Mouse (Mus musculus) MEL (cell line): ENCODE data around the gene Fxr2. TPM values are rescaled to one million over a fixed set of nuclear protein-coding genes. Genes with fewer than 3 reads are reported as not detected.

ENCODE experiments used
- DNase-seq: peaks from one replicate; pipeline ENCODE4 v3.0.0; 2011; ENCODE audit warnings: low read depth, low spot score
- H3K27ac ChIP-seq: 2 replicates; pipeline ENCODE4 v1.5.1; 2012; ENCODE audit warnings: low read depth, mild to moderate bottlenecking, control low read depth, low read length, moderate library complexity; ENCODE audit not compliant: control insufficient read depth
- H3K27me3 ChIP-seq, 2 experiments: fragments of 150-350 bp in 1 of 2; sonication (generic) in 1 of 2; 2 replicates each; pipeline ENCODE4 v1.6.1; 2012; ENCODE audit warnings: low read length in 2 of 2, mild to moderate bottlenecking in 2 of 2, improper control_type of control experiment in 1 of 2, moderate library complexity in 1 of 2; ENCODE audit not compliant: insufficient read depth in 2 of 2, control insufficient read depth in 1 of 2
- H3K36me3 ChIP-seq, 2 experiments: 2 replicates each; pipeline ENCODE4 v1.6.1; 2012 to 2014; ENCODE audit warnings: low read length in 2 of 2, improper control_type of control experiment in 1 of 2, inconsistent platforms in 1 of 2, mild to moderate bottlenecking in 1 of 2; ENCODE audit not compliant: insufficient read depth in 2 of 2, control insufficient read depth in 1 of 2
- H3K4me1 ChIP-seq, 2 experiments: fragments of 150-350 bp in 1 of 2; sonication (generic) in 1 of 2; 2 replicates each; pipeline ENCODE4 v1.6.1; 2012; ENCODE audit warnings: low read length in 2 of 2, improper control_type of control experiment in 1 of 2, mild to moderate bottlenecking in 1 of 2; ENCODE audit not compliant: insufficient read depth in 2 of 2, control insufficient read depth in 1 of 2
- H3K4me3 ChIP-seq, 2 experiments: fragments of 150-350 bp in 1 of 2; sonication (generic) in 1 of 2; 2 replicates each; pipeline ENCODE4 v1.5.1; 2012; ENCODE audit warnings: low read depth in 2 of 2, low read length in 2 of 2, mild to moderate bottlenecking in 2 of 2, moderate library complexity in 2 of 2, control low read depth in 1 of 2, improper control_type of control experiment in 1 of 2; ENCODE audit not compliant: control insufficient read depth in 1 of 2, insufficient read depth in 1 of 2
- H3K79me2 ChIP-seq: 2 replicates; pipeline ENCODE4 v1.6.1; 2012; ENCODE audit warnings: mild to moderate bottlenecking, low read length, moderate library complexity; ENCODE audit not compliant: control insufficient read depth, poor library complexity, insufficient read depth
- H3K9ac ChIP-seq: 2 replicates; pipeline ENCODE4 v1.6.1; 2012; ENCODE audit warnings: low read depth, mild to moderate bottlenecking, control low read depth, low read length, moderate library complexity; ENCODE audit not compliant: control insufficient read depth, poor library complexity, severe bottlenecking
- H3K9me3 ChIP-seq: fragments of 150-350 bp; sonication (generic); replicated peaks from 2 replicates; pipeline ENCODE4 v1.6.1; 2012; ENCODE audit warnings: mild to moderate bottlenecking, low read length, improper control_type of control experiment, moderate library complexity; ENCODE audit not compliant: insufficient read depth
- CHD1 ChIP-seq: IDR thresholded peaks from 2 replicates; pipeline ENCODE4 v1.6.1; 2012; ENCODE audit warnings: low read depth, mild to moderate bottlenecking, inconsistent platforms, low read length, improper control_type of control experiment
- CTCF ChIP-seq, 3 experiments: IDR thresholded peaks in 2 of 3; conservative IDR thresholded peaks in 1 of 3; 2 replicates each; pipeline ENCODE4 v1.5.1; 2011 to 2012; ENCODE audit warnings: low read length in 3 of 3, low read depth in 2 of 3, mild to moderate bottlenecking in 2 of 3, improper control_type of control experiment in 1 of 3, inconsistent platforms in 1 of 3, mixed read lengths in 1 of 3, moderate library complexity in 1 of 3; ENCODE audit not compliant: control insufficient read depth in 1 of 3, insufficient read depth in 1 of 3, poor library complexity in 1 of 3, severe bottlenecking in 1 of 3
- E2F4 ChIP-seq: IDR thresholded peaks from 2 replicates; pipeline ENCODE4 v1.6.1; 2011; ENCODE audit warnings: low read depth, low read length, improper control_type of control experiment, borderline replicate concordance
- ELF1 ChIP-seq: IDR thresholded peaks from 2 replicates; pipeline ENCODE4 v1.6.1; 2014; ENCODE audit warnings: low read depth, mild to moderate bottlenecking, inconsistent platforms, low read length, improper control_type of control experiment, moderate library complexity
- EP300 ChIP-seq, 2 experiments: IDR thresholded peaks; 2 replicates each; pipeline ENCODE4 v1.6.1; 2011; ENCODE audit warnings: improper control_type of control experiment in 2 of 2, low read length in 2 of 2, low read depth in 1 of 2, mild to moderate bottlenecking in 1 of 2
- ETS1 ChIP-seq: IDR thresholded peaks from 2 replicates; pipeline ENCODE4 v1.6.1; 2012; ENCODE audit warnings: low read depth, mild to moderate bottlenecking, inconsistent platforms, low read length, improper control_type of control experiment, moderate library complexity
- GABPA ChIP-seq: IDR thresholded peaks from 2 replicates; pipeline ENCODE4 v1.6.1; 2012; ENCODE audit warnings: low read depth, mild to moderate bottlenecking, inconsistent platforms, low read length, improper control_type of control experiment, moderate library complexity
- GATA1 ChIP-seq: IDR thresholded peaks from 2 replicates; pipeline ENCODE4 v1.6.1; 2011; ENCODE audit warnings: low read depth, low read length, improper control_type of control experiment
- HCFC1 ChIP-seq: IDR thresholded peaks from 2 replicates; pipeline ENCODE4 v1.6.1; 2012; ENCODE audit warnings: low read depth, mild to moderate bottlenecking, inconsistent platforms, low read length, improper control_type of control experiment, moderate library complexity
- JUND ChIP-seq: IDR thresholded peaks from 2 replicates; pipeline ENCODE4 v1.6.1; 2011; ENCODE audit warnings: low read depth, mild to moderate bottlenecking, improper control_type of control experiment, low read length
- KAT2A ChIP-seq: conservative IDR thresholded peaks from 2 replicates; pipeline ENCODE4 v1.6.1; 2012; ENCODE audit warnings: low read depth, low read length, improper control_type of control experiment, inconsistent platforms
- MAFK ChIP-seq: IDR thresholded peaks from 2 replicates; pipeline ENCODE4 v1.6.1; 2011; ENCODE audit warnings: low read depth, mild to moderate bottlenecking, low read length, improper control_type of control experiment, borderline replicate concordance
- MAZ ChIP-seq: IDR thresholded peaks from 2 replicates; pipeline ENCODE4 v1.6.1; 2012; ENCODE audit warnings: low read depth, mild to moderate bottlenecking, inconsistent platforms, low read length, improper control_type of control experiment
- MEF2A ChIP-seq: IDR thresholded peaks from 2 replicates; pipeline ENCODE4 v1.6.1; 2014; ENCODE audit warnings: low read depth, mild to moderate bottlenecking, inconsistent platforms, low read length, improper control_type of control experiment; ENCODE audit not compliant: poor library complexity, insufficient replicate concordance, severe bottlenecking; ENCODE audit errors: extremely low read depth
- MXI1 ChIP-seq: IDR thresholded peaks from 2 replicates; pipeline ENCODE4 v1.6.1; 2011; ENCODE audit warnings: mild to moderate bottlenecking, low read depth, low read length, improper control_type of control experiment
- MYB ChIP-seq: IDR thresholded peaks from 2 replicates; pipeline ENCODE4 v1.6.1; 2011; ENCODE audit warnings: mild to moderate bottlenecking, low read depth, low read length, improper control_type of control experiment
- MYC ChIP-seq: IDR thresholded peaks from 2 replicates; pipeline ENCODE4 v1.6.1; 2011; ENCODE audit warnings: low read depth, mild to moderate bottlenecking, low read length, improper control_type of control experiment, moderate library complexity
- NELFE ChIP-seq: IDR thresholded peaks from 2 replicates; pipeline ENCODE4 v1.6.1; 2011; ENCODE audit warnings: low read depth, low read length, improper control_type of control experiment
- NRF1 ChIP-seq: IDR thresholded peaks from 2 replicates; pipeline ENCODE4 v1.6.1; 2014; ENCODE audit warnings: low read depth, mild to moderate bottlenecking, inconsistent platforms, low read length, improper control_type of control experiment, moderate library complexity; ENCODE audit not compliant: poor library complexity, insufficient read depth, severe bottlenecking
- POLR2A ChIP-seq, 2 experiments: IDR thresholded peaks; 2 replicates each; pipeline ENCODE4 v1.6.1; 2011 to 2012; ENCODE audit warnings: low read length in 2 of 2, mild to moderate bottlenecking in 2 of 2, control low read depth in 1 of 2, improper control_type of control experiment in 1 of 2, low read depth in 1 of 2, moderate library complexity in 1 of 2; ENCODE audit not compliant: control insufficient read depth in 1 of 2, insufficient read depth in 1 of 2, poor library complexity in 1 of 2
- POLR2AphosphoS2 ChIP-seq: IDR thresholded peaks from 2 replicates; pipeline ENCODE4 v1.6.1; 2011; ENCODE audit warnings: low read length, improper control_type of control experiment
- POLR2AphosphoS5 ChIP-seq: IDR thresholded peaks from 2 replicates; pipeline ENCODE4 v1.6.1; 2012; ENCODE audit warnings: low read depth, borderline replicate concordance, mild to moderate bottlenecking, inconsistent platforms, low read length, moderate library complexity, mixed read lengths
- RAD21 ChIP-seq: IDR thresholded peaks from 2 replicates; pipeline ENCODE4 v1.6.1; 2011; ENCODE audit warnings: mild to moderate bottlenecking, low read depth, low read length, improper control_type of control experiment
- RCOR1 ChIP-seq: IDR thresholded peaks from 2 replicates; pipeline ENCODE4 v1.6.1; 2012; ENCODE audit warnings: low read depth, mild to moderate bottlenecking, inconsistent platforms, low read length, improper control_type of control experiment
- SIN3A ChIP-seq: IDR thresholded peaks from 2 replicates; pipeline ENCODE4 v1.6.1; 2012; ENCODE audit warnings: low read length, improper control_type of control experiment, inconsistent platforms
- SMC3 ChIP-seq: IDR thresholded peaks from 2 replicates; pipeline ENCODE4 v1.6.1; 2011; ENCODE audit warnings: low read depth, low read length, improper control_type of control experiment
- TAL1 ChIP-seq: IDR thresholded peaks from 2 replicates; pipeline ENCODE4 v1.6.1; 2012; ENCODE audit warnings: mild to moderate bottlenecking, inconsistent platforms, low read length, moderate library complexity, mixed read lengths
- TBP ChIP-seq: IDR thresholded peaks from 2 replicates; pipeline ENCODE4 v1.8.0; 2011; ENCODE audit warnings: low read depth, low read length, improper control_type of control experiment
- TCF12 ChIP-seq: IDR thresholded peaks from 2 replicates; pipeline ENCODE4 v1.6.1; 2014; ENCODE audit warnings: low read depth, mild to moderate bottlenecking, inconsistent platforms, low read length, improper control_type of control experiment, moderate library complexity
- UBTF ChIP-seq: IDR thresholded peaks from 2 replicates; pipeline ENCODE4 v1.6.1; 2012; ENCODE audit warnings: low read depth, mild to moderate bottlenecking, inconsistent platforms, low read length, improper control_type of control experiment, moderate library complexity, borderline replicate concordance; ENCODE audit not compliant: insufficient read depth
- USF1 ChIP-seq: IDR thresholded peaks from 2 replicates; pipeline ENCODE4 v1.6.1; 2014; ENCODE audit warnings: low read depth, mild to moderate bottlenecking, inconsistent platforms, low read length, improper control_type of control experiment, moderate library complexity
- ZKSCAN1 ChIP-seq: IDR thresholded peaks from 2 replicates; pipeline ENCODE4 v1.6.1; 2012; ENCODE audit warnings: low read depth, mild to moderate bottlenecking, inconsistent platforms, low read length, improper control_type of control experiment, moderate library complexity
- ZMIZ1 ChIP-seq: IDR thresholded peaks from 2 replicates; pipeline ENCODE4 v1.6.1; 2012; ENCODE audit warnings: low read depth, mild to moderate bottlenecking, inconsistent platforms, low read length, improper control_type of control experiment, moderate library complexity
- ZNF384 ChIP-seq: IDR thresholded peaks from 2 replicates; pipeline ENCODE4 v1.6.1; 2012; ENCODE audit warnings: low read depth, mild to moderate bottlenecking, inconsistent platforms, low read length, improper control_type of control experiment
- polyA plus RNA-seq, 2 experiments: library from polyadenylated mRNA; stranded (reverse) in 1 of 2; unstranded in 1 of 2; fragments of >175 nt in 1 of 2; fragments of >200 nt in 1 of 2; gene quantifications; 2 replicates each; pipeline versions ENCODE4 v1.2.1 to v1.2.4; 2012; ENCODE audit warnings: low replicate concordance in 2 of 2, low read depth in 1 of 2; ENCODE audit not compliant: insufficient read length in 2 of 2, insufficient read depth in 1 of 2, missing spikeins in 1 of 2
- total RNA-seq: library from RNA; depleted of rRNA; stranded (reverse); fragments of 300-350 nt; gene quantifications from 2 replicates; pipeline ENCODE4 v1.2.3, GENCODE M21; 2012

The Fxr2 gene
- total and polyA plus RNA-seq, 3 experiments = 95.1 to 97.6 TPM; not detected in 1

DNA sequence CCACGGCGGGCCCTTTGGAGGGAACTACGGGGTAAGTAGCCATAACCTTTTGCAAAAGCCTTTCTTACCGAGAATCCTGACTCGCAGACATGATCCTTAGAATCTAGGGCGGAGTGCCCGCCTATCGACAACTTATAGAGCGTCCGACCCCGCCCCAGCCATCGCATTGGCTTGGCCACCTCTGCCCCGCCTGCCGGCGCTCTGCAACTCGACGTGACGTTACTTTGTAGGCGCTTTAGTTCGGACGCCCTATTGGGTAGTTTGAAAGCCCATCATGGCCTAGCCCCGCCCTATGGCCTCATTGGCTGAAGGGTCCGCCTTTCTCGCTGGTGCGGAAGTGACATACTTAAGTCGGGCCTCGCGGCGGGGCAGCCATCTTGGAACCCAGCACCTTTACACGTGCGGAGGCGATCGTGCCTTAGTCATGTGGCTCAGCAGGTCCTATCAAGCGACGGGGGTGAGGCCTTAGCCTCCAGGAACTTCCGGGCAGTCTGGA lies 39.5 kb downstream of the Fxr2 start, which contains the start of gene Eif4a1 (continued):
- TF ChIP-seq POLR2AphosphoS2 (peak; percentile 100), JUND (no peak), SMC3 (no peak; the same call in 1 of the 2 replicates), GABPA (no peak), SIN3A (peak; percentile 96), GATA1 (no peak), USF1 (peak; percentile 97), MEF2A (no peak), NRF1 (0 out of 2 replicates have a peak, but pooled peaks have one; percentile 25), UBTF (no peak), HCFC1 (peak; percentile 92), MAZ (0 out of 2 replicates have a peak, but pooled peaks have one; percentile 33), ELF1 (peak; percentile 94), KAT2A (peak; percentile 73), TBP (peak; percentile 99), MYB (no peak), MYC (peak; percentile 100)

DNA sequence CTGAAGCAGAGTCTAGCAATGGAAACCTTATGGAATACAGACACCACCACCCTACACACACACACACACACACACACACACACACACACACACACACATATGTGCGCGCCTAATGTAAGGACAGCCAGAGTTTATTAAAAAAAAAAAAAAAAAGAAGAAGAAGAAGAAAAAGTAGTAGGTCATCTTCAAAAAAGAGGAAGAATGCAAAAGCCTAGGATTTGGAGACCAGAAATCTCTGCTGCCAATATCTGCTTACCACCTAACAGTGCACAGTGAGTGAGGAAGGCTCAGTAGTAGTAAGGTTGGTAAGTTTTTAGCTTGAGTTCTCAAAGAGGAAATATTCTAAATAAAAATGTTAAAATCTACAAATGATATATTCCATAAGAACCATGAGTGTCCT lies 46.4 kb downstream of the Fxr2 start:
- Histone ChIP-seq H3K4me3 (no peak overlapping the region), H3K9ac (no peak overlapping the region)
- peak; percentile 46 for DNase-seq
- no peak for TF ChIP-seq MAFK
- TF ChIP-seq SIN3A = no peak
- TF ChIP-seq MXI1 = 0 out of 2 replicates have a peak, but pooled peaks have one; percentile 34
- no peak for TF ChIP-seq TAL1
- no peak for TF ChIP-seq ETS1
- TF ChIP-seq MAZ = no peak
- TF ChIP-seq HCFC1 = no peak
- no peak for TF ChIP-seq TCF12
- no peak for TF ChIP-seq CHD1
- TF ChIP-seq RAD21 = no peak
- peak; percentile 79 for TF ChIP-seq RCOR1
- no peak for TF ChIP-seq POLR2A (IDR thresholded peaks at IDR 0.05; ENCODE audit: control insufficient read depth in 1 of 2, insufficient read depth in 1 of 2, low read depth in 1 of 2, low read length in 2 of 2, poor library complexity in 1 of 2)
- no peak for TF ChIP-seq JUND
- TF ChIP-seq POLR2AphosphoS2 = no peak
- no peak for TF ChIP-seq TBP
- no peak for TF ChIP-seq CTCF (IDR thresholded peaks at IDR 0.05 in 2 of 3, conservative IDR thresholded peaks at IDR 0.05 in 1 of 3; ENCODE audit: control insufficient read depth in 1 of 3, insufficient read depth in 1 of 3, low read depth in 2 of 3, low read length in 3 of 3, poor library complexity in 1 of 3, severe bottlenecking in 1 of 3)
- no peak for TF ChIP-seq ZMIZ1
- TF ChIP-seq POLR2AphosphoS5 = no peak
- TF ChIP-seq GABPA = no peak
- no peak for TF ChIP-seq GATA1
- no peak for TF ChIP-seq ZKSCAN1
- TF ChIP-seq EP300 (IDR thresholded peaks at IDR 0.05; ENCODE audit: low read depth in 1 of 2, low read length in 2 of 2) = no peak
- no peak for TF ChIP-seq NELFE
- no peak for TF ChIP-seq SMC3
- no peak for TF ChIP-seq KAT2A
- no peak for TF ChIP-seq UBTF
- no peak for TF ChIP-seq E2F4
- peak; percentile 78 for TF ChIP-seq ZNF384

More for the DNA sequence above, 46.4 kb downstream of the Fxr2 start:
- Histone ChIP-seq H3K9me3 (no peaks in the 10 kb centered on the region), H3K27ac (no peak overlapping the region), H3K27me3 (no peaks in the 10 kb centered on the region), H3K36me3 (peaks cover 18 to 22% of the 10 kb centered on the region in 2 experiments), H3K4me1 (peaks cover 6 to 8% of the 10 kb centered on the region in 2 experiments; a peak in 3 of 4 replicates), H3K79me2 (peaks cover 25% of the 10 kb centered on the region)
